Mouse (Mus musculus): ENCODE measurements around the gene Bzw2. TPM values are rescaled to one million over a fixed set of nuclear protein-coding genes. Genes with fewer than 3 reads are reported as not detected.

Gene Bzw2
- polyA plus RNA-seq, 1 experiment = 25.9 TPM

- TF ChIP-seq CTCF (IDR thresholded peaks at IDR 0.05; ENCODE audit: control insufficient read depth, insufficient read depth, low read length) = no peak
- no peak for TF ChIP-seq POLR2A (IDR thresholded peaks at IDR 0.05; ENCODE audit: borderline replicate concordance, control insufficient read depth, low read depth, low read length)
Measured at GRCm38 (mm10) chr12:36085380-36085779, 72.5 kb downstream of the Bzw2 start.

GRCm38 (mm10) chr12:36078101-36078899 is 79.6 kb downstream of the Bzw2 start:
- no peak for TF ChIP-seq CTCF (IDR thresholded peaks at IDR 0.05; ENCODE audit: control insufficient read depth, insufficient read depth, low read length)
- TF ChIP-seq POLR2A (IDR thresholded peaks at IDR 0.05; ENCODE audit: borderline replicate concordance, control insufficient read depth, low read depth, low read length) = no peak
- WGBS = 46% methylated on average over 4 of the region's 4 CpGs
- Histone ChIP-seq H3K4me3 (replicated peaks; ENCODE audit: control insufficient read depth, low read depth, low read length) (no peak overlapping the region), H3K4me1 (ENCODE audit: control insufficient read depth, insufficient read depth, low read length) (no peaks in the 10 kb centered on the region), H3K27ac (ENCODE audit: control insufficient read depth, insufficient read depth, low read depth, low read length, poor library complexity) (no peak overlapping the region)

More at GRCm38 (mm10) chr12:36085380-36085779, 72.5 kb downstream of the Bzw2 start:
- no peak overlapping the region for H3K4me3 ChIP-seq (replicated peaks; ENCODE audit: control insufficient read depth, low read depth, low read length)
- no peak overlapping the region for H3K27ac ChIP-seq (ENCODE audit: control insufficient read depth, insufficient read depth, low read depth, low read length, poor library complexity)
- 88% methylated on average over 2 of the region's 2 CpGs for WGBS
- H3K4me1 ChIP-seq (ENCODE audit: control insufficient read depth, insufficient read depth, low read length) = no peaks in the 10 kb centered on the region

- 63% methylated on average over 5 of the region's 5 CpGs for WGBS
- Histone ChIP-seq H3K4me3 (replicated peaks; ENCODE audit: control insufficient read depth, low read depth, low read length) (no peak overlapping the region), H3K4me1 (ENCODE audit: control insufficient read depth, insufficient read depth, low read length) (no peaks in the 10 kb centered on the region), H3K27ac (ENCODE audit: control insufficient read depth, insufficient read depth, low read depth, low read length, poor library complexity) (no peak overlapping the region)
- TF ChIP-seq POLR2A (IDR thresholded peaks at IDR 0.05; ENCODE audit: borderline replicate concordance, control insufficient read depth, low read depth, low read length) (no peak), CTCF (IDR thresholded peaks at IDR 0.05; ENCODE audit: control insufficient read depth, insufficient read depth, low read length) (no peak)
Measured at GRCm38 (mm10) chr12:36072860-36073259, 85.0 kb downstream of the Bzw2 start.

GRCm38 (mm10) chr12:36070231-36070630 is 87.6 kb downstream of the Bzw2 start:
- TF ChIP-seq CTCF (IDR thresholded peaks at IDR 0.05; ENCODE audit: control insufficient read depth, insufficient read depth, low read length) = no peak
- no peak for TF ChIP-seq POLR2A (IDR thresholded peaks at IDR 0.05; ENCODE audit: borderline replicate concordance, control insufficient read depth, low read depth, low read length)
- H3K4me1 ChIP-seq (ENCODE audit: control insufficient read depth, insufficient read depth, low read length) = no peaks in the 10 kb centered on the region
- WGBS = 82% methylated on average over 4 of the region's 4 CpGs
- no peak overlapping the region for H3K4me3 ChIP-seq (replicated peaks; ENCODE audit: control insufficient read depth, low read depth, low read length)
- no peak overlapping the region for H3K27ac ChIP-seq (ENCODE audit: control insufficient read depth, insufficient read depth, low read depth, low read length, poor library complexity)

GRCm38 (mm10) chr12:36067538-36067937 is 90.3 kb downstream of the Bzw2 start:
- TF ChIP-seq CTCF (IDR thresholded peaks at IDR 0.05; ENCODE audit: control insufficient read depth, insufficient read depth, low read length) = no peak
- TF ChIP-seq POLR2A (IDR thresholded peaks at IDR 0.05; ENCODE audit: borderline replicate concordance, control insufficient read depth, low read depth, low read length) = no peak
- no peak overlapping the region for H3K4me3 ChIP-seq (replicated peaks; ENCODE audit: control insufficient read depth, low read depth, low read length)
- WGBS = 75% methylated on average over 2 of the region's 2 CpGs
- no peak overlapping the region for H3K27ac ChIP-seq (ENCODE audit: control insufficient read depth, insufficient read depth, low read depth, low read length, poor library complexity)
- H3K4me1 ChIP-seq (ENCODE audit: control insufficient read depth, insufficient read depth, low read length) = no peaks in the 10 kb centered on the region

GRCm38 (mm10) chr12:36065911-36066310 is 92.0 kb downstream of the Bzw2 start:
- Histone ChIP-seq H3K4me3 (replicated peaks; ENCODE audit: control insufficient read depth, low read depth, low read length) (no peak overlapping the region), H3K4me1 (ENCODE audit: control insufficient read depth, insufficient read depth, low read length) (no peaks in the 10 kb centered on the region), H3K27ac (ENCODE audit: control insufficient read depth, insufficient read depth, low read depth, low read length, poor library complexity) (no peak overlapping the region)
- TF ChIP-seq POLR2A (IDR thresholded peaks at IDR 0.05; ENCODE audit: borderline replicate concordance, control insufficient read depth, low read depth, low read length) = no peak
- no peak for TF ChIP-seq CTCF (IDR thresholded peaks at IDR 0.05; ENCODE audit: control insufficient read depth, insufficient read depth, low read length)
- WGBS = 83% methylated on average over 1 of the region's 1 CpGs

- 33% methylated on average over 2 of the region's 2 CpGs for WGBS
Measured at GRCm38 (mm10) chr12:36057699-36058098, 100.2 kb downstream of the Bzw2 start.

GRCm38 (mm10) chr12:36050276-36050675 is 107.6 kb downstream of the Bzw2 start:
- no peak overlapping the region for H3K27ac ChIP-seq (ENCODE audit: control insufficient read depth, insufficient read depth, low read depth, low read length, poor library complexity)
- H3K4me1 ChIP-seq (ENCODE audit: control insufficient read depth, insufficient read depth, low read length) = no peaks in the 10 kb centered on the region; the same call in 1 of the 2 replicates
- TF ChIP-seq POLR2A (IDR thresholded peaks at IDR 0.05; ENCODE audit: borderline replicate concordance, control insufficient read depth, low read depth, low read length) (no peak), CTCF (IDR thresholded peaks at IDR 0.05; ENCODE audit: control insufficient read depth, insufficient read depth, low read length) (no peak)
- WGBS = 80% methylated on average over 1 of the region's 1 CpGs
- no peak overlapping the region for H3K4me3 ChIP-seq (replicated peaks; ENCODE audit: control insufficient read depth, low read depth, low read length)

More at GRCm38 (mm10) chr12:36057699-36058098, 100.2 kb downstream of the Bzw2 start:
- TF ChIP-seq POLR2A (IDR thresholded peaks at IDR 0.05; ENCODE audit: borderline replicate concordance, control insufficient read depth, low read depth, low read length) (no peak), CTCF (IDR thresholded peaks at IDR 0.05; ENCODE audit: control insufficient read depth, insufficient read depth, low read length) (no peak)
- no peaks in the 10 kb centered on the region for H3K4me1 ChIP-seq (ENCODE audit: control insufficient read depth, insufficient read depth, low read length)
- H3K27ac ChIP-seq (ENCODE audit: control insufficient read depth, insufficient read depth, low read depth, low read length, poor library complexity) = no peak overlapping the region
- no peak overlapping the region for H3K4me3 ChIP-seq (replicated peaks; ENCODE audit: control insufficient read depth, low read depth, low read length)
